Mouse (Mus musculus) stomach, postnatal 0 days (tissue): ENCODE measurements around the gene Ecm2. TPM values are rescaled to one million over a fixed set of nuclear protein-coding genes. Genes with fewer than 3 reads are reported as not detected.

Experiments used
- ATAC-seq: fragments of 200-750 bp; cut with Nextera tagmentation; 2 replicates; pipeline ENCODE4 v1.8.0; 2017; ENCODE audit not compliant: low FRiP score, low TSS enrichment
- DNase-seq: peaks from one replicate; pipeline ENCODE4 v3.0.0-alpha.2; 2016; ENCODE audit warnings: low spot score
- H3K27ac ChIP-seq: fragments of 300-500 bp; sonication (generic); replicated peaks from 2 replicates; pipeline ENCODE4 v1.5.1; 2014; ENCODE audit warnings: mild to moderate bottlenecking, control low read depth
- H3K27me3 ChIP-seq: fragments of 300-500 bp; sonication (generic); 2 replicates; pipeline ENCODE4 v1.6.1; 2014; ENCODE audit warnings: low read length; ENCODE audit not compliant: control insufficient read depth, insufficient read depth
- H3K36me3 ChIP-seq: fragments of 300-500 bp; sonication (generic); 2 replicates; pipeline ENCODE4 v1.6.1; 2014; ENCODE audit warnings: low read length, mixed read lengths; ENCODE audit not compliant: control insufficient read depth, insufficient read depth
- H3K4me1 ChIP-seq: fragments of 300-500 bp; sonication (generic); replicated peaks from 2 replicates; pipeline ENCODE4 v1.6.1; 2014; ENCODE audit warnings: antibody characterized with exemption; ENCODE audit not compliant: control insufficient read depth, insufficient read depth
- H3K4me2 ChIP-seq: fragments of 300-500 bp; sonication (generic); replicated peaks from 2 replicates; pipeline ENCODE4 v1.6.1; 2014; ENCODE audit warnings: low read depth, mild to moderate bottlenecking, control low read depth, moderate library complexity
- H3K4me3 ChIP-seq: fragments of 300-500 bp; sonication (generic); 2 replicates; pipeline ENCODE4 v1.5.1; 2014; ENCODE audit warnings: low read depth, low read length, control low read depth
- H3K9ac ChIP-seq: fragments of 300-500 bp; sonication (generic); 2 replicates; pipeline ENCODE4 v1.6.1; 2014; ENCODE audit warnings: mild to moderate bottlenecking, low read length, control low read depth, mixed read lengths
- H3K9me3 ChIP-seq: fragments of 300-500 bp; sonication (generic); 2 replicates; pipeline ENCODE4 v1.6.1; 2016; ENCODE audit warnings: low read length; ENCODE audit not compliant: control insufficient read depth
- CTCF ChIP-seq: IDR thresholded peaks from 2 replicates; pipeline ENCODE4 v1.5.1; 2016; ENCODE audit warnings: antibody characterized with exemption, low read depth, mild to moderate bottlenecking, moderate library complexity
- EP300 ChIP-seq: optimal IDR thresholded peaks from 2 replicates; pipeline ENCODE3; 2016; ENCODE audit warnings: antibody characterized with exemption
- WGBS: fragments of 180-500 bp; shearing (Covaris S2); extraction: QIAGEN DNeasy Blood & Tissue Kit; methylation state at CpG from one replicate; pipeline ENCODE4 v1.1.7; 2014; 5-methylcytosine and 5-hydroxymethylcytosine counted together
- polyA plus RNA-seq: library from polyadenylated mRNA; unstranded; fragments of >200 nt; fragmentation: Nextera tagmentation; extraction: Ambion mirVana; gene quantifications from 2 replicates; pipeline ENCODE4 v1.2.1, GENCODE M21; 2015

Ecm2 gene
- polyA plus RNA-seq, 1 experiment from 2014 or later = 2.0 TPM

DNA sequence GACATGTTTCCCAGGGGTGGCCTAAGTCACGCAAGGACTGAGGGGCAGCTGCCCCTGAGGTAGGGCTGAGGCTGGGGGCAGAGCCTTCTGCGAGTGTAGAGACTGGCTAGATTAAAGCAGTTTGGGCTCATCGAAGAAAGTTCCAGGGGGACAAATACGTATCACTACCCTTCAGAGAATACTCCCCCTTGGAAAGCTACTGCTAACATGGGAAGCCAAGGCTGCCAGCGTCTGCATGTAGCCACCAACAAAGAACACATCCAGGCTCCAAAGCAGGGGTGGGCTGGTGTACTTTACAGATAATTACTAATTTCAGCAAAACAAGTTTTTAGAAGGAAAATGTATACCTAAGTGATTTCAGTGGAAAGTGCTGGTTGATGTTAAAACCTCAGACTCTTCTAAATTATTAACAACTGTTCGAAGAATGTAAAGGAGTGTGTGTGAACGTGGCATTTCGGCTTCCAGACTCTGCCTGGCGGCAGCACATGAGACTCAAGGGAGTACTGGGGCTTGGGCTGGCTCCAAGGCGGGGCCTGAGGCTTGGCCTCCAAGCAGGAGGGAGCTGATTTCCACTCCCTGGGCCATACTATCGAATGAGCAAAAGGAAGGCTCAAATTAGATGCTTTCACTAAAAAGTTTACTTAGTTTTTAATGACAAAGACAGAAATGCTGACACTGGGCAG, 38.1 kb upstream of the Ecm2 start:
- Histone ChIP-seq H3K36me3 (peaks cover 2% of the 10 kb centered on the region; the same call in 1 of the 2 replicates), H3K4me1 (no peaks in the 10 kb centered on the region), H3K4me3 (no peak overlapping the region), H3K27ac (peak overlapping the region; percentile 53; the same call in 1 of the 2 replicates), H3K27me3 (no peaks in the 10 kb centered on the region), H3K9me3 (no peaks in the 10 kb centered on the region), H3K4me2 (no peak overlapping the region), H3K9ac (no peak overlapping the region)
- 52% methylated on average over 11 of the region's 11 CpGs for WGBS
- TF ChIP-seq EP300 (no peak), CTCF (no peak)
- DNase-seq = peak; percentile 24
- no peak for ATAC-seq

DNA sequence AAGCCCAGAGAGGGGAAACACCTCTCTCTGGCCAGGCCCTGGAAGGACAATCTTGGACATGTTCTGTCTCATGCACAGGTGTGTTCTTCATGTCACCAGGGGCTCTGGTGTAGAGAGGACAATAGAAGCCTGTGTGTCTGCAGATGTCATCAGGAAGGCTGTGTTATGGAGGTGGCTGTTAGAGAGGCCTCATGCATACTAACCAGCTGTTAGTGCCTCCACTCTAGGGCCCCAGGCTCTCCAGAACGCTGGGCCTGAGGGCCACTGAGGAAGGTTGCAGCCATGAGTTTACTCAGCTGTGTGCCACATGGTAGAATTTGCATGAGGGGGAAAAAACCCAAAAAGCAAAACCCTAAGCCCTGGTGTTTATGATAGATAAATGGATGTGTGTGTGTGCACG, 37.0 kb upstream of the Ecm2 start:
- WGBS = 47% methylated on average over 2 of the region's 2 CpGs
- Histone ChIP-seq H3K9ac (no peak overlapping the region), H3K27me3 (no peaks in the 10 kb centered on the region), H3K27ac (0 out of 2 replicates have a peak overlapping the region, but pooled peaks have one; percentile 40), H3K4me1 (no peaks in the 10 kb centered on the region), H3K36me3 (0 out of 2 replicates have a peak, but pooled peaks cover 2% of the 10 kb centered on the region), H3K4me2 (no peak overlapping the region), H3K4me3 (no peak overlapping the region), H3K9me3 (no peaks in the 10 kb centered on the region)
- ATAC-seq (no peak), DNase-seq (peak; percentile 10)
- TF ChIP-seq CTCF (no peak), EP300 (no peak)

DNA sequence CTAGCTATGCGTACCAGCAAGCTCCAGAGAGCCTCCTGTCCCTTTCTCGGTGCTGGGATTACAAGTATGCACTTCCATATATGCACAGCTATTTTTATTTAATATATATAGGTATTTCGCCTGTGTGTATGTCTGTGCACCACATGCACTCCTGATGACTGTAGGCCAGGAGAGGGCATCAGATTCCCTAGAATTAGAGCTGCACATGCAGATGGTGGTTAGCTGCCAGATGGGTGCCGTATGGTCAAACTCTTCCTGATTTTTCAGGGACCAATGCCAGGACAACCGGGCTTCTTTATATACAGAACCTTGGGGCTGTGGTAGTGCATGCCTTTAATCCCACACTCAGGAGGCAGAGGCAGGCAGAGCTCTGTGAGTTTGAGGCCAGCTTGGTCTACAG, 35.6 kb upstream of the Ecm2 start:
- Histone ChIP-seq H3K36me3 (0 out of 2 replicates have a peak, but pooled peaks cover 2% of the 10 kb centered on the region), H3K27ac (no peak overlapping the region), H3K9me3 (no peaks in the 10 kb centered on the region), H3K27me3 (no peaks in the 10 kb centered on the region), H3K4me1 (no peaks in the 10 kb centered on the region), H3K9ac (no peak overlapping the region), H3K4me3 (no peak overlapping the region), H3K4me2 (no peak overlapping the region)
- TF ChIP-seq CTCF (peak; percentile 40; the same call in 1 of the 2 replicates), EP300 (no peak)
- no peak for DNase-seq
- WGBS = 83% methylated on average over 5 of the region's 5 CpGs
- peak; percentile 32; the same call in 1 of the 2 replicates for ATAC-seq

DNA sequence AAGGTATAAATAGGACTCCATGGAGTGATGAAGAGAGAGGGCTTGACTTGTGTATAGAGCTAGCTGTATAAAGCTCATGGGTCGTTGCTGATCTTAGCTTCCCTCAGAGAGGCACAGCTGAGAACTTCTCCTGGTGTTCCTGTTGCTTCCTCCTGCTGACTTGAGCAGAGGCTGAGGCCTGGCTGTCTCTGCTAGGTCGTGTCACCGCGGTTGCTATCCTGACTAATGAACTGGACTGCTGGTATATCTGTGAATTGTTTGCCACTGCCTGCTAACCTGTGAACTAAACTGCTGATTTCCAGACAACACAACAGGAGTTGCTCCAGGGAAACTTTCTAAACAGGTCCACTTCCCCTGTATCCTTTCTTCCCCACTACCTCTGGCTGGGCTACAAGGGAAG, 34.3 kb upstream of the Ecm2 start:
- Histone ChIP-seq H3K27me3 (no peaks in the 10 kb centered on the region), H3K4me3 (no peak overlapping the region), H3K9me3 (no peaks in the 10 kb centered on the region), H3K9ac (no peak overlapping the region), H3K27ac (no peak overlapping the region), H3K4me2 (no peak overlapping the region), H3K36me3 (no peaks in the 10 kb centered on the region), H3K4me1 (no peaks in the 10 kb centered on the region)
- TF ChIP-seq EP300 (no peak), CTCF (no peak)
- ATAC-seq (no peak), DNase-seq (no peak)
- WGBS = 77% methylated on average over 4 of the region's 4 CpGs

DNA sequence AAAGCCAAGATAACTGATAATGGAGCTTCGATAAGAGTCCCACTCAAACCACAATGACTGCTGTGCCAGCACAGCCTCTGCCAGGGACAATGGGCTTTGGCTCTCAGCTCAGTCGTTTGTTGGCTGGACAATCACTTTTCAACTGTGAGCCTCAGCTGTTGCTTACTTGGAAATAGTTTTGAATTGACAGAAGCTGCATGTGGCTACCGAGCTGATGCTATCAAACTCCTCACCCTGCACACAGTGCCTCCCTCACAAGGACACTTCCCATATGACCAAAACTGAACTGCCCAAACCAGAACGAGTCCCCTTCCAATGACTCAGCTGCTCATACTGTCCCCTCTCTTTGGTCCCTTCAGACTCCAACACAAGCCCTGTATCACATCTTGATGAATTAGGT, 33.8 kb upstream of the Ecm2 start:
- no peaks in the 10 kb centered on the region for H3K9me3 ChIP-seq
- no peak overlapping the region for H3K4me3 ChIP-seq
- H3K4me2 ChIP-seq = no peak overlapping the region
- no peak for ATAC-seq
- no peak overlapping the region for H3K27ac ChIP-seq
- H3K9ac ChIP-seq = no peak overlapping the region
- H3K27me3 ChIP-seq = no peaks in the 10 kb centered on the region
- WGBS = 52% methylated on average over 4 of the region's 4 CpGs
- DNase-seq = no peak
- TF ChIP-seq CTCF (no peak), EP300 (no peak)
- no peaks in the 10 kb centered on the region for H3K36me3 ChIP-seq
- no peaks in the 10 kb centered on the region for H3K4me1 ChIP-seq

DNA sequence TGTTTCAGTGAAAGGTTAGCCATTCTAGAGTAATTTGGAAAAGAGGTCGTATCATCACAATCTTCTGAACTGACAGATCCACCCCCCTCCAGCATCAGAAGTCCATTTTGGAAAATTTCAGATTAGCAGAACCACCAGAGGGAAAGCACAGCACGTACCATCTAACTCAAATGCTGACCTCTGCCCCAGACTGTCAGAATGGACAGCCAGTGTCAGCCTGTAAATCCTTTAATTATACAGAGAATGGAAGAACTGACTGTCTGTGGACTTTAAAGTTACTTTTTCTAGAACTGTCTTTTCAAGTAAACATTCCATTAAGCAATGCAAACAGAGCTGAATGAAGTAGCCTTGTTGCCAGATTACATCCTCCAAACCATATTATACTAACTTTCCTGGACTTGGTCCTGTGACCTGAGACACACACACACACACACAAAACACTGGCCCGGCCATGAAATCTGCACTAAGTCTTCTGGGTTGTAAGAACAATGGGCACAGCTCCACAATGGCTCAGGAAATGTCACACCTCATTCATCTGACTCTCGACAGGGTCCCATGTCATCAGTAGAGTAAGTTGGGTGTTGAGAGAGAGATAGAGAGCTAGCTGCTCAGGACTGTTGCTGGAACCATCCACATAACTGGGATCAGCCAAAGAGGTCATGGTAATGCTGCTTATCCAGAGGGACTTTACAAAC, 32.5 kb upstream of the Ecm2 start:
- no peaks in the 10 kb centered on the region for H3K9me3 ChIP-seq
- H3K4me2 ChIP-seq = no peak overlapping the region
- DNase-seq (no peak), ATAC-seq (no peak; the same call in 1 of the 2 replicates)
- no peak overlapping the region for H3K4me3 ChIP-seq
- no peaks in the 10 kb centered on the region for H3K36me3 ChIP-seq
- TF ChIP-seq CTCF = peak; percentile 27; the same call in 1 of the 2 replicates
- no peak for TF ChIP-seq EP300
- H3K4me1 ChIP-seq = no peaks in the 10 kb centered on the region
- H3K9ac ChIP-seq = no peak overlapping the region
- H3K27me3 ChIP-seq = no peaks in the 10 kb centered on the region
- WGBS = 36% methylated on average over 4 of the region's 4 CpGs
- H3K27ac ChIP-seq = no peak overlapping the region; the same call in 1 of the 2 replicates
